Mouse (Mus musculus) embryonic fibroblast, embryonic 13.5 days (primary cell): ENCODE results near the gene C9orf72. TPM values are rescaled to one million over a fixed set of nuclear protein-coding genes. Genes with fewer than 3 reads are reported as not detected.

ENCODE experiments used
- H3K27ac ChIP-seq: 2 replicates; pipeline ENCODE4 v1.5.1; 2012; ENCODE audit warnings: low read length, control low read depth, inconsistent platforms; ENCODE audit not compliant: insufficient read depth
- H3K4me1 ChIP-seq: 2 replicates; pipeline ENCODE4 v1.6.1; 2011; ENCODE audit warnings: low read length; ENCODE audit not compliant: control insufficient read depth, insufficient read depth
- H3K4me3 ChIP-seq: 2 replicates; pipeline ENCODE4 v1.5.1; 2011; ENCODE audit warnings: mild to moderate bottlenecking, control low read depth, low read length; ENCODE audit not compliant: insufficient read depth
- CTCF ChIP-seq: IDR thresholded peaks from 2 replicates; pipeline ENCODE4 v1.5.1; 2011; ENCODE audit warnings: mild to moderate bottlenecking, control low read depth, low read length, moderate library complexity, borderline replicate concordance; ENCODE audit not compliant: insufficient read depth
- POLR2A ChIP-seq: IDR thresholded peaks from 2 replicates; pipeline ENCODE4 v1.6.1; 2011; ENCODE audit warnings: low read depth, mild to moderate bottlenecking, control low read depth, low read length, moderate library complexity
- polyA plus RNA-seq: library from polyadenylated mRNA; stranded (reverse); fragments of >200 nt; gene quantifications from 2 replicates; pipeline ENCODE4 v1.2.4, GENCODE M21; 2011; ENCODE audit warnings: low read depth; ENCODE audit not compliant: missing spikeins, insufficient read length

The C9orf72 gene
- polyA plus RNA-seq, 1 experiment, result 22.2 TPM

DNA sequence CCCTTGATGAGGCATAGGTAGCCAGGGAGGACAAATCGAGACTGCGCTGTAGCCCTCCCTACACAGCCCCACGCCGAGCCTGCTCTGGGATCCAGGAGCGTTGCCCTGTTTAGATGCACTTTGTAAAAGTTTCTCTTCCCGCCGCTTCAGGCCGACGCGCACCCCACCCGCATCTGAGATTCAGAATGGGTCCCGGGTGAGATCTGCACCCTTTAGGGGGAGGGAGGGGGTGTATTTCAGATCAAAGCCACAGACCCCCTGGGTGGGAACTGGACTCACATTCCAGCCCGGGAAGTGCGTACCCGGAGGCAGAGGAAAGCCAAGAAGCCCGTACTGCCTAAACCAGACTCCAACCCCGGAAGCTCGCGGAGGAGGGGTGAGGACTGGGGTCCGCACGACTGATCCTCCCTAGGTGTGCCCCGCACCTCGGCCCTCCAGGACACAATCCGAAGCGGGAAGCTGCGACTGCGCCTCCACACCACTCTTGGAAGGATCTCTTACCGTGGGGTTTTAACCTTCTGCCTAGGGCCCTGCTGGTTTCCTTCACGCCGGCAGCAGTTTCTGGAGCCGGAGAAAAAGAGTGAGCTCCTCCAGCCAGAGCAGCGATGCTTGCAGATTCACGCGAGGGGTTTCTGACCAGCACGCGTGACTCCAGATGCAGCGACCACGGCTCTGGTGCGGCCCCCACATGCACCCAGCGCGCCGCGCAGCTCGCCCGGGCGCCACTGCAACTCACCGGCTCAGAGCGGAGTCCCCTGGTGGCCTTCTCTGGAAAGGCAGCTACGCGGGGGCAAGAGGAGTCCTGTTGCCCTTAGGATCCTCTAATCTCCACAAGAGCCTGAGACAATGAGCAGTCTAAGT is 69.0 kb downstream of the C9orf72 start, which contains the start of gene Mob3b:
Gene Mob3b, minus strand, starts transcription at position 734 of the 861 bp plus-strand sequence.
- Histone ChIP-seq H3K27ac (no peak within 1 kb of the TSS), H3K4me1 (peaks cover 4% of the 10 kb centered on the region; the same call in 1 of the 2 replicates), H3K4me3 (peak within 1 kb of the TSS; percentile 55)
- no peak for TF ChIP-seq POLR2A
- TF ChIP-seq CTCF, result peak; percentile 57

- Histone ChIP-seq H3K4me3 (peak overlapping the region; percentile 55), H3K4me1 (peaks cover 4% of the 10 kb centered on the region; the same call in 1 of the 2 replicates), H3K27ac (no peak overlapping the region)
- TF ChIP-seq POLR2A, result no peak
Observed at GRCm38 (mm10) chr4:35156149-35156611, 69.8 kb downstream of the C9orf72 start.

DNA sequence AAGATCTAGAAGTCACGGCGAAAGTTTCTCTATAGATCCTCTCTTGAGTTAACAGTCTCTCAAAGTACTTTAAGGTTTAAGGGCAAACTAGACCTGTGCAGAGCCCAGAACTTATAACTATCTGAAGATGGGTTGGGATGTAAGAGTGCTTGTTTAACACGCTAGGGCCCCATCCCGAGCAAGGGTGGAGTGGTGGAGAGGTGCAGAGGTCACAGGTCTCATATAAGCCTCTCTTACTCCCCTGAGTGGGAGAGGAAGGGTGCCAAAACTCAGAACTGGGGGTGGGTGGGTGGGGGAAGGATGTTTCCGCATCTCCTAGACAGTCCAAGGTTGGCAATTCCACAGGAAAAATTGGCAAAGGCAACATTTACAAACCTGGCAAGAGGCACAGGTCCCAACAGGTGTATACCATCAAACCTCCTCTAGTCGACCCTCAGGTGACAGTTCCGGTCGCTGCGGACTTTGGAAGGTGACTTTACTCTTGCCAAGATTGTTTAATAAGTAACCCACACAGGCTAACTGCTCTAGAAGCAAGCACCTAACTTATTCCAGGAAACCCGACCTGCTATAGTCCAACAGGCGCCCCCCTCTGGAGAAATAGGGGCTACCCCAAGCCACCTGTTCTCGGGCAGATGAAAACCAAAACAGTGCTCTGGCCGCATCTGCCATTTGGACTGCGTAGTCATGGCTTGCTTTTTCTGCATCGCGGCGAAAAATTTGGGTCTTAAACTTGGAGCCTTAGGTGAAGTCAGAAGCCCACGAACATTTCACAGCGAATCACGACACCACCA is 70.6 kb downstream of the C9orf72 start:
- TF ChIP-seq CTCF (no peak), POLR2A (no peak)
- H3K4me3 ChIP-seq, result peak overlapping the region; percentile 55
- no peak overlapping the region for H3K27ac ChIP-seq
- H3K4me1 ChIP-seq, result peaks cover 4% of the 10 kb centered on the region; the same call in 1 of the 2 replicates

GRCm38 (mm10) chr4:35154051-35154450 is 71.9 kb downstream of the C9orf72 start:
- Histone ChIP-seq H3K27ac (no peak overlapping the region), H3K4me1 (peaks cover 4% of the 10 kb centered on the region; the same call in 1 of the 2 replicates), H3K4me3 (no peak overlapping the region)
- no peak for TF ChIP-seq POLR2A
- TF ChIP-seq CTCF, result no peak

DNA sequence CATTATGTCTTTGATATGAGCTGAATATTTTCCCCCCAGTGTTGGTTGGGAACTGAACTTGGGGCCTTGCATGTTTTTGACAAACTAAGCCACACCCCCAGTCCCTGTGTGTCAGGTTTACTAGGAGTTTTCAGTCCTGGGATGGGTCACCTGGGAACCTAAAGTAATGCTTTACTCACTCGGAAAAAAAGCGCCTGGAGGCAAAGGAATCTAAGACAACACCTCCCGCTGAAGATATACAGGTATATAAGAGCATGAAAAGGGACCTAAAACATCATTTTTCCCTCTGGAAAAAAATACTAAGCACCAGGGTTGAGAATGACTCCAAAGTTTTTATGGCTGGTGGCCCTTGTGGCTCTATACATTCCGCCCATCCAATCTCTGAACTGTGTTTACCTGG is 74.2 kb downstream of the C9orf72 start, which contains the start of gene Ifnk:
Gene Ifnk, plus strand, starts transcription at position 301 of the 400 bp plus-strand sequence.
- no peak within 1 kb of the TSS for H3K27ac ChIP-seq
- no peak within 1 kb of the TSS for H3K4me3 ChIP-seq
- TF ChIP-seq CTCF, result no peak
- TF ChIP-seq POLR2A, result no peak
- H3K4me1 ChIP-seq, result peaks cover 4% of the 10 kb centered on the region

GRCm38 (mm10) chr4:35150706-35151105 is 75.3 kb downstream of the C9orf72 start:
- peaks cover 2% of the 10 kb centered on the region for H3K4me1 ChIP-seq
- no peak overlapping the region for H3K27ac ChIP-seq
- TF ChIP-seq POLR2A, result no peak
- no peak for TF ChIP-seq CTCF
- H3K4me3 ChIP-seq, result no peak overlapping the region

GRCm38 (mm10) chr4:35148326-35148725 is 77.6 kb downstream of the C9orf72 start:
- H3K4me3 ChIP-seq, result no peak overlapping the region
- H3K27ac ChIP-seq, result no peak overlapping the region
- no peak for TF ChIP-seq POLR2A
- TF ChIP-seq CTCF, result no peak
- no peaks in the 10 kb centered on the region; the same call in 1 of the 2 replicates for H3K4me1 ChIP-seq

DNA sequence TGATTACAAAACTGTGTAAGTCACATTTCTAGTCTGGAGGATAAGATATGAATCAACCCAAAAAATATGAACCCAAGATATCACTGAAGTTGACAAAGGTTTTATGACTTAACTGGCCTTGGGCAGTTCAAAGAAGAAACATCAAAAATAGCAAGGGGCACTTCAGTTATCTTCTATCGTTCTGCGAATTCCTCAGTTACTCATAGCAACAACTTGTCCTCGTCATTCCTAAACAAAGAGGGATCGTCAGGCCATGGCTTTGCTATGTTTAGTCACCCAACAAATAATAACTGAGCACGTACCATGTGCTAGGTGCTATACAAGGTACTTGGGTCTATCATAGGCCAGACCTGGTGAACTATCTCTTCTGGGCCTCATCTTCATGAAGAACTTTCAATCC is 79.4 kb downstream of the C9orf72 start:
- H3K27ac ChIP-seq, result no peak overlapping the region
- TF ChIP-seq POLR2A, result no peak
- TF ChIP-seq CTCF, result no peak
- H3K4me3 ChIP-seq, result no peak overlapping the region
- H3K4me1 ChIP-seq, result no peaks in the 10 kb centered on the region; the same call in 1 of the 2 replicates

DNA sequence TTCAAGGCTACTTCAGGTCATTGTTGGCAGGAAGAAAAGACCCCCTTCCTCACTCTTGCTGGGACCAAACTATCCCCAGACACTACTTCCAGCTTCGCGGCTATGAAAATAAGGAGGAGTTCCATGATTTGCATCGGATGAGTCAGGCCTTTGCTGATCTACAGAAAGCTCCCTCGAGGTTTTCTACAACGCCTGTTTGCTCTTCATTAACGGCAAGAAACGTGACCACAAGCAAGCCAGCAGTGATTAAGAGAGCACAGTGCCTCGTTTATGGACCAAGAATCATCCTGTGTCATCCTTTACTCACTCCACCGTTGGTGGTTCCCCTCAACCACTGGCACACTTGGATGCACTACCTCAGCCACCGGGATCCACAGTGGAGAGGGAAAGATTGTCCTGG is 80.2 kb downstream of the C9orf72 start:
- no peak for TF ChIP-seq POLR2A
- no peak for TF ChIP-seq CTCF
- Histone ChIP-seq H3K27ac (no peak overlapping the region), H3K4me3 (no peak overlapping the region), H3K4me1 (no peaks in the 10 kb centered on the region; the same call in 1 of the 2 replicates)
